Mouse (Mus musculus): ENCODE results near the gene Ctnna3.

Ctnna3 gene

GRCm38 (mm10) chr10:63712530-63712929, 282.6 kb downstream of the Ctnna3 start:
- no peak for DNase-seq (ENCODE audit: low read depth)

GRCm38 (mm10) chr10:63714151-63714550, 284.3 kb downstream of the Ctnna3 start:
- no peak for DNase-seq (ENCODE audit: low read depth)

- DNase-seq (ENCODE audit: low read depth): no peak
Observed at GRCm38 (mm10) chr10:63768871-63769270, 339.0 kb downstream of the Ctnna3 start.

GRCm38 (mm10) chr10:63771656-63772055, 341.8 kb downstream of the Ctnna3 start:
- no peak for DNase-seq (ENCODE audit: low read depth)

- DNase-seq (ENCODE audit: low read depth): no peak
Observed at GRCm38 (mm10) chr10:63772074-63772473, 342.2 kb downstream of the Ctnna3 start.

GRCm38 (mm10) chr10:63781948-63782347, 352.1 kb downstream of the Ctnna3 start:
- no peak for DNase-seq (ENCODE audit: low read depth)

- no peak for DNase-seq (ENCODE audit: low read depth)
Observed at GRCm38 (mm10) chr10:63784808-63785535, 355.1 kb downstream of the Ctnna3 start.

- no peak for DNase-seq (ENCODE audit: low read depth)
Observed at GRCm38 (mm10) chr10:63786390-63786789, 356.5 kb downstream of the Ctnna3 start.

GRCm38 (mm10) chr10:63803909-63804308, 374.0 kb downstream of the Ctnna3 start:
- no peak for DNase-seq (ENCODE audit: low read depth)

GRCm38 (mm10) chr10:63805551-63805950, 375.7 kb downstream of the Ctnna3 start:
- DNase-seq (ENCODE audit: low read depth): no peak

GRCm38 (mm10) chr10:63806254-63806653, 376.4 kb downstream of the Ctnna3 start:
- DNase-seq (ENCODE audit: low read depth): no peak

- DNase-seq (ENCODE audit: low read depth): no peak
Observed at GRCm38 (mm10) chr10:63810043-63810617, 380.2 kb downstream of the Ctnna3 start.

- DNase-seq (ENCODE audit: low read depth): no peak
Observed at GRCm38 (mm10) chr10:63839011-63839410, 409.1 kb downstream of the Ctnna3 start.

- no peak for DNase-seq (ENCODE audit: low read depth)
Observed at GRCm38 (mm10) chr10:63851946-63852345, 422.0 kb downstream of the Ctnna3 start.

GRCm38 (mm10) chr10:63869123-63869522, 439.2 kb downstream of the Ctnna3 start:
- no peak for DNase-seq (ENCODE audit: low read depth)

- DNase-seq (ENCODE audit: low read depth): peak; percentile 32
Observed at GRCm38 (mm10) chr10:63880462-63880903, 450.6 kb downstream of the Ctnna3 start.

GRCm38 (mm10) chr10:63886449-63887088, 456.7 kb downstream of the Ctnna3 start:
- DNase-seq (ENCODE audit: low read depth): no peak

- DNase-seq (ENCODE audit: low read depth): no peak
Observed at GRCm38 (mm10) chr10:63894612-63895011, 464.7 kb downstream of the Ctnna3 start.

GRCm38 (mm10) chr10:63899891-63900290, 470.0 kb downstream of the Ctnna3 start:
- DNase-seq (ENCODE audit: low read depth): no peak

GRCm38 (mm10) chr10:63908878-63909277, 479.0 kb downstream of the Ctnna3 start:
- no peak for DNase-seq (ENCODE audit: low read depth)

GRCm38 (mm10) chr10:63927334-63927733, 497.4 kb downstream of the Ctnna3 start, which contains the start of gene Gm10118:
TSS of gene Gm10118 (minus strand) at chr10:63927434.
- no peak for DNase-seq (ENCODE audit: low read depth)

GRCm38 (mm10) chr10:63933946-63934345, 504.0 kb downstream of the Ctnna3 start:
- DNase-seq (ENCODE audit: low read depth): no peak

- no peak for DNase-seq (ENCODE audit: low read depth)
Observed at GRCm38 (mm10) chr10:63945534-63945933, 515.6 kb downstream of the Ctnna3 start.
